9 mouse cellular contexts compared by ENCODE assay signal in the genomic region with DNA sequence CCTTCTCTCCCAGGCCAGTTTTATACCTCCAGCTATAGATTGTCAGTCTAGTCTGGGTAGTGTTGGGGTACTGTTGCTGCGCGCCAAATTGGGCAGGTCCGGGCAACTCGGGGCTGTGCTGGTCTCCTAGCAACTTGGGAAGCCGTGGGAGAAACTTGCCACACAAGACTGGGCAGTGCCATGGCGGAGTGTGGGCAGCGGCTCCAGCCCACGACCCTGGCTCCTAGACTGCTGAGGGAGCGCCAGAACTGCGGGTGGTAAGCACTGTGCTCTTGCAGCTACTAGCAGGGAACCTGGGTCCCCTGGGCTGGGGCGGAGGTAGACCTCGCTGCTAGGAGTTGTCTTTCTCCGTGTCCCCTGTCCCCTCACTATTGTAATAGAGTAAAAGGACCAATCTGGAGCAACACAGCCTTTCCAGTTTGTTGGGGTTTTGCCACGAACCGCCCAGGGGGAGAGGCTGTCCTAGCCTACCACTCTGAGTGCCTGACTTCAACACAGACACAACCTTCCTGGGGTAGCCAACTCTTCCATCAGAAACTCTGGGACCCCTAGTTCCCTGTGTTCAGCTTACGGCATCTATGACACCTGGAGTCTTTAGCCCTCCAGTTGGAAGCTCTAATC. TPM values are rescaled to one million over a fixed set of nuclear protein-coding genes. Genes with fewer than 3 reads are reported as not detected.
DNase-seq lines count a peak whose midpoint lies in the region; TF ChIP-seq lines count a peak whose summit lies in the region.
"Had no signal": no experiment of that assay in that cellular context is flagged by ENCODE, and none has a peak within 500 bp of the region (broad histone marks: within the 10 kb centered on the region; RNA-seq: fewer than 3 reads in every experiment).

Gene Fam47e, plus strand, starts transcription at position 179 of the 621 bp plus-strand sequence.

- TF ChIP-seq POLR2A in ES-Bruce4 (IDR thresholded peaks at IDR 0.05; ENCODE audit: insufficient read depth, low read length), result no peak

- H3K4me3 ChIP-seq in gastrocnemius, adult 2 months, result no peak within 1 kb of the TSS
- peak within 1 kb of the TSS; percentile 65 for H3K4me3 ChIP-seq in ES-Bruce4 (ENCODE audit: low read depth, low read length)
- no peak within 1 kb of the TSS for H3K4me3 ChIP-seq in heart, embryonic 10.5 days

- peak within 1 kb of the TSS; percentile 44 for H3K9ac ChIP-seq in ES-Bruce4 (ENCODE audit: low read depth, poor library complexity, severe bottlenecking)

- H3K9me3 ChIP-seq in ES-Bruce4 (replicated peaks; ENCODE audit: control insufficient read depth, insufficient read depth, low read length, poor library complexity, severe bottlenecking), result 0 out of 2 replicates have a peak, but pooled peaks cover 3% of the 10 kb centered on the region
- H3K9me3 ChIP-seq in heart, embryonic 10.5 days, result no peaks in the 10 kb centered on the region

- no peak within 1 kb of the TSS for H3K27ac ChIP-seq in gastrocnemius, adult 2 months
- no peak within 1 kb of the TSS for H3K27ac ChIP-seq in ES-Bruce4 (ENCODE audit: insufficient read depth, low read length)
- no peak within 1 kb of the TSS for H3K27ac ChIP-seq in heart, embryonic 10.5 days

- DNase-seq in gastrocnemius, adult 2 months, result peak; percentile 19
- no peak for DNase-seq in gastrocnemius, adult 18-20 months (ENCODE audit: low spot score)
- peak; percentile 51 to 58 for DNase-seq in frontal cortex, postnatal 36 days (ENCODE audit: low spot score in 2 of 2)
- peak; percentile 42 to 69 for DNase-seq in left cerebral cortex, postnatal 36 days (ENCODE audit: low spot score in 2 of 2)
- no peak for DNase-seq in embryo, embryonic 11 days
- no peak for DNase-seq in thymus, postnatal 14 days
- no peak for DNase-seq in heart, embryonic 10.5 days (ENCODE audit: low spot score)

- intact Hi-C loops in gastrocnemius, adult 2 months (cut with DNase I), result loop anchor here (2.0 kb wide), 1 partner anchor 92 kb away; no protein-coding TSS in a partner anchor
- intact Hi-C loops in left cerebral cortex, postnatal 36 days (cut with DNase I), result no loop called here

- no peaks in the 10 kb centered on the region for H3K4me1 ChIP-seq in ES-Bruce4 (ENCODE audit: control insufficient read depth, insufficient read depth, low read length)
- H3K4me1 ChIP-seq in heart, embryonic 10.5 days, result no peaks in the 10 kb centered on the region

- TF ChIP-seq CTCF in gastrocnemius, adult 2 months (IDR thresholded peaks at IDR 0.05), result no peak
- no peak for TF ChIP-seq CTCF in ES-Bruce4 (IDR thresholded peaks at IDR 0.05; ENCODE audit: low read depth, low read length)

- no peaks in the 10 kb centered on the region for H3K27me3 ChIP-seq in ES-Bruce4 (ENCODE audit: control insufficient read depth, insufficient read depth, low read length, poor library complexity, severe bottlenecking)
- no peaks in the 10 kb centered on the region for H3K27me3 ChIP-seq in heart, embryonic 10.5 days (ENCODE audit: insufficient read depth, poor library complexity, severe bottlenecking)

- WGBS in heart, embryonic 10.5 days, result 73% methylated on average over 16 of the region's 16 CpGs

- no peak for TF ChIP-seq EP300 in ES-Bruce4 (IDR thresholded peaks at IDR 0.05; ENCODE audit: insufficient read depth, low read depth, low read length)

- H3K36me3 ChIP-seq in ES-Bruce4 (ENCODE audit: control insufficient read depth, insufficient read depth, low read length, poor library complexity, severe bottlenecking), result no peaks in the 10 kb centered on the region
- no peaks in the 10 kb centered on the region for H3K36me3 ChIP-seq in heart, embryonic 10.5 days

RNA-seq across cellular contexts. Expression of gene Fam47e, which starts in this region (rescaled TPM):
- total RNA-seq in gastrocnemius, adult 2 months (2021), result not detected
- not detected for total RNA-seq in gastrocnemius, adult 18-20 months (2021)
- polyA plus RNA-seq in ES-Bruce4 (2011; ENCODE audit: insufficient read depth, insufficient read length, low read depth, missing spikeins), result not detected in 2 replicates
- under 1 TPM in 1 of 2 experiments, not detected in 1; 0.32 TPM for total RNA-seq in left cerebral cortex, postnatal 36 days (2021)
- not detected in 2 replicates for polyA plus RNA-seq in heart, embryonic 10.5 days (2016; fragmentation: Nextera tagmentation; extraction: Ambion mirVana)
- polyA plus RNA-seq: heart, embryonic 11.5 days had no signal

Comparison
In these comparisons a context has a peak if more than half of its experiments do, and no peak if none do; other contexts are left out.
1. Peak in DNase-seq in gastrocnemius, adult 2 months; RNA of the gene not detected or under 1 TPM.
2. Peak in DNase-seq in left cerebral cortex, postnatal 36 days; RNA of the gene not detected or under 1 TPM.
3. DNase-seq: peak in frontal cortex, postnatal 36 days (2 of 2); none in gastrocnemius, adult 18-20 months (single experiment), embryo, embryonic 11 days (single experiment), thymus, postnatal 14 days (single experiment) and heart, embryonic 10.5 days (single experiment).